Mouse (Mus musculus): ENCODE measurements at regions not wholly inside any gene's neighbourhood (a gene's known extent, or its start where the extent isn't known, plus 50 kb on each side); places are given as distances from the start of the nearest gene placed in this dataset.
A peak's percentile ranks its signal among the peaks of the same experiment; 100 is the strongest.

- DNase-seq = peak; percentile 96
These were observed 180.5 kb upstream of the Arid1b start for GRCm38 (mm10) chr17:4813666-4814065.

GRCm38 (mm10) chr17:4825221-4825895 is 168.8 kb upstream of the Arid1b start:
- DNase-seq = no peak

GRCm38 (mm10) chr17:4834065-4834464 is 160.1 kb upstream of the Arid1b start:
- DNase-seq = peak; percentile 98

GRCm38 (mm10) chr17:4834571-4834970 is 159.6 kb upstream of the Arid1b start:
- no peak for DNase-seq

- DNase-seq = peak; percentile 24
These were observed 158.9 kb upstream of the Arid1b start for GRCm38 (mm10) chr17:4835065-4835705.

GRCm38 (mm10) chr17:4840123-4840522 is 154.0 kb upstream of the Arid1b start:
- DNase-seq = peak; percentile 83

GRCm38 (mm10) chr17:4858304-4858703 is 135.8 kb upstream of the Arid1b start:
- no peak for DNase-seq

GRCm38 (mm10) chr17:4864901-4865300 is 129.2 kb upstream of the Arid1b start:
- DNase-seq = peak; percentile 46

GRCm38 (mm10) chr17:4865621-4866020 is 128.5 kb upstream of the Arid1b start:
- DNase-seq = peak; percentile 86

- DNase-seq = peak; percentile 86
These were observed 127.9 kb upstream of the Arid1b start for GRCm38 (mm10) chr17:4866026-4866896.

GRCm38 (mm10) chr17:4867083-4867482 is 127.0 kb upstream of the Arid1b start:
- DNase-seq = peak; percentile 87

GRCm38 (mm10) chr17:4867754-4868445 is 126.2 kb upstream of the Arid1b start:
- DNase-seq = peak; percentile 95

- DNase-seq = peak; percentile 75
These were observed 125.7 kb upstream of the Arid1b start for GRCm38 (mm10) chr17:4868446-4868825.

GRCm38 (mm10) chr17:4868861-4869260 is 125.3 kb upstream of the Arid1b start:
- DNase-seq = no peak

- DNase-seq = peak; percentile 40
These were observed 122.9 kb upstream of the Arid1b start for GRCm38 (mm10) chr17:4871267-4871666.

GRCm38 (mm10) chr17:4874459-4874858 is 119.7 kb upstream of the Arid1b start:
- DNase-seq = peak; percentile 45

- peak; percentile 82 for DNase-seq
These were observed 118.8 kb upstream of the Arid1b start for GRCm38 (mm10) chr17:4875086-4876046.

- DNase-seq = peak; percentile 40
These were observed 117.7 kb upstream of the Arid1b start for GRCm38 (mm10) chr17:4876431-4876830.

GRCm38 (mm10) chr17:4881473-4881872 is 112.7 kb upstream of the Arid1b start:
- peak; percentile 35 for DNase-seq

- peak; percentile 59 for DNase-seq
These were observed 110.0 kb upstream of the Arid1b start for GRCm38 (mm10) chr17:4884083-4884482.

GRCm38 (mm10) chr17:4884761-4885160 is 109.4 kb upstream of the Arid1b start:
- DNase-seq = peak; percentile 76

GRCm38 (mm10) chr17:4887331-4887730 is 106.8 kb upstream of the Arid1b start:
- peak; percentile 69 for DNase-seq
